Mouse (Mus musculus) limb, embryonic 12.5 days (tissue): Measurements from ENCODE around the gene Map3k14. TPM values are rescaled to one million over a fixed set of nuclear protein-coding genes. Genes with fewer than 3 reads are reported as not detected.

Source experiments
- ATAC-seq: fragments of 200-750 bp; cut with Nextera tagmentation; 2 replicates; pipeline ENCODE4 v1.8.0; 2017; ENCODE audit warnings: low read depth, moderate TSS enrichment; ENCODE audit not compliant: insufficient number of reproducible peaks, insufficient read depth, low FRiP score, low TSS enrichment
- H3K27ac ChIP-seq: fragments of 300-500 bp; sonication (generic); 2 replicates; pipeline ENCODE4 v1.5.1; 2016; ENCODE audit warnings: mild to moderate bottlenecking, moderate library complexity
- H3K27me3 ChIP-seq: fragments of 300-500 bp; sonication (generic); 2 replicates; pipeline ENCODE4 v1.6.1; 2016; ENCODE audit warnings: mild to moderate bottlenecking, moderate library complexity
- H3K36me3 ChIP-seq: fragments of 300-500 bp; sonication (generic); 2 replicates; pipeline ENCODE4 v1.6.1; 2016; ENCODE audit warnings: mild to moderate bottlenecking, moderate library complexity
- H3K4me1 ChIP-seq: fragments of 300-500 bp; sonication (generic); replicated peaks from 2 replicates; pipeline ENCODE4 v1.6.1; 2016
- H3K4me2 ChIP-seq: fragments of 300-500 bp; sonication (generic); 2 replicates; pipeline ENCODE4 v1.6.1; 2016; ENCODE audit warnings: mild to moderate bottlenecking, moderate library complexity
- H3K4me3 ChIP-seq: fragments of 300-500 bp; sonication (generic); replicated peaks from 2 replicates; pipeline ENCODE4 v1.5.1; 2016; ENCODE audit warnings: mild to moderate bottlenecking
- H3K9ac ChIP-seq: fragments of 300-500 bp; sonication (generic); replicated peaks from 2 replicates; pipeline ENCODE4 v1.6.1; 2016; ENCODE audit warnings: mild to moderate bottlenecking, moderate library complexity
- H3K9me3 ChIP-seq: fragments of 300-500 bp; sonication (generic); 2 replicates; pipeline ENCODE4 v1.6.1; 2016; ENCODE audit warnings: mild to moderate bottlenecking, moderate library complexity
- WGBS: fragments of 180-500 bp; shearing (Covaris S2); methylation state at CpG from one replicate; pipeline ENCODE4 v1.1.7; 2016; 5-methylcytosine and 5-hydroxymethylcytosine counted together
- polyA plus RNA-seq: library from polyadenylated mRNA; unstranded; fragments of >200 nt; fragmentation: Nextera tagmentation; extraction: Ambion mirVana; gene quantifications from 2 replicates; pipeline ENCODE4 v1.2.1, GENCODE M21; 2016

Gene Map3k14
- polyA plus RNA-seq, result 4.2 and 4.7 TPM in 2 replicates

DNA sequence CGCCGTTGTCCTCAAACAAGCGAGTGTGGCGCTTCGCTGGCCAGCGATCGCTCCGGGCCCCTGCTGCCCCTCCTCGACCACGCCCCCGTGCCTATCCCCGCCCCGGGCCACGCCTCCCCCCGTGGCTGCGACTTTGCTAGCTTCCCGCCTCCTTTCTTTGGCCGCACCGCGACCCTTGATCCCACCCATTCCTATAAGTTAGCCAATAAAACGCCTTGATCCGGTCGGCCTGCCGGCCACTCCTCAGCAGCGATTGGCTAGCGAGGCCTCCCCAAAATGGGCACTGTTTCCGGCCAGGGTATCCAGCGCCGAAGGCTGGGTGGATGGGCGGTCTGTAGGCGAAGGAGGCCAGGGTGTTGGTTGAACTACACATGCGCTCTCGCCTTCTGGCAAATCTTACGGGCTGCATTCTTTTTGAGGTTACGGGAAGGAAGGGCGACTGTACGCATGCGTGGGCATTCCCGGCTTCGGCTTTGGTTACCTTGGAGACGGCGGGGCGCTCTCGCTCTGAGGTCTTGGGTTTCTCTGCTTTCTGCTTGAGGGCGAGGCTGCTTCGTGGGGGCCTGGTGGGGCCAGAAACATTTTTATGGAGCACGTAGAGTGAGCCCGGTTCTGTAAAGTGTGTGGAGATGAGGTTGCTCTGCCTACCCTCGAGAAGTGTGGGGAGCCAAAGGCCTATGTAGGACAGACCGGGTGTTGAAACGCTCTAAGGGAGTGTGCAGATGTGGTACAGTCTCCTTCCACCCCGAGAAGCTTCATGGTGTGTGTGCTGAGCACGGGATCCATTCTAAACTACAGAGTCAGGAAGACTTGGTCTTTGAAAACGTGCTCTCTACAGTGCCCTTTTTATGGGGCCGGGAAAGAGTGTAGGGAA, at the start of gene Map3k14:
Gene Map3k14, minus strand, starts transcription at position 127 of the 874 bp plus-strand sequence.
- Histone ChIP-seq H3K27me3 (no peaks in the 10 kb centered on the region), H3K27ac (peak within 1 kb of the TSS; percentile 83), H3K4me2 (peak within 1 kb of the TSS; percentile 88), H3K36me3 (no peaks in the 10 kb centered on the region), H3K9ac (peak within 1 kb of the TSS; percentile 75), H3K9me3 (no peaks in the 10 kb centered on the region), H3K4me1 (peaks cover 34% of the 10 kb centered on the region), H3K4me3 (peak within 1 kb of the TSS; percentile 65)
- WGBS, result 1% methylated on average over 55 of the region's 55 CpGs
- peak; percentile 99 for ATAC-seq

DNA sequence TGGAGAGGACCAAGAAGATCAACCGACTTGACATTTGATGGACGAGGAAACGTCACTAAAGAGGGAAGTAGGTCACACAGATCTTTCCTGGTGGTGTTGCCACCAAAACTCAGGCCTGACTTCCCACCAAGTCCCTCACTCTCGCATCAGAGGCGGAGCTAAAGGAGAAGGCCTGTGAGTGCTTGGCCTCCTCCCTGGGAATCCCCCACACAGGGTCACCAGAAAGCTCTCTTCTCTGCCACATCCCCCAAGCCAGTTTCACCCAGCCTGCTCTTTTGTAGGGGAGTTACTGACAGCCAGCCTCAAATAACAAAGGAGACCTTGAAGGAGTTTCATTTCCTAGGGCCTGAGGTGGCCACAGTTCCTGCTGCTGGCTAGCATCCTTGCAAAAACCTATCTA, 48.1 kb upstream of the Map3k14 start:
- Histone ChIP-seq H3K4me3 (no peak overlapping the region), H3K27me3 (no peaks in the 10 kb centered on the region), H3K36me3 (no peaks in the 10 kb centered on the region), H3K9me3 (no peaks in the 10 kb centered on the region), H3K4me1 (peaks cover 9% of the 10 kb centered on the region), H3K27ac (no peak overlapping the region), H3K4me2 (no peak overlapping the region), H3K9ac (no peak overlapping the region)
- WGBS, result 77% methylated on average over 5 of the region's 5 CpGs
- no peak for ATAC-seq

DNA sequence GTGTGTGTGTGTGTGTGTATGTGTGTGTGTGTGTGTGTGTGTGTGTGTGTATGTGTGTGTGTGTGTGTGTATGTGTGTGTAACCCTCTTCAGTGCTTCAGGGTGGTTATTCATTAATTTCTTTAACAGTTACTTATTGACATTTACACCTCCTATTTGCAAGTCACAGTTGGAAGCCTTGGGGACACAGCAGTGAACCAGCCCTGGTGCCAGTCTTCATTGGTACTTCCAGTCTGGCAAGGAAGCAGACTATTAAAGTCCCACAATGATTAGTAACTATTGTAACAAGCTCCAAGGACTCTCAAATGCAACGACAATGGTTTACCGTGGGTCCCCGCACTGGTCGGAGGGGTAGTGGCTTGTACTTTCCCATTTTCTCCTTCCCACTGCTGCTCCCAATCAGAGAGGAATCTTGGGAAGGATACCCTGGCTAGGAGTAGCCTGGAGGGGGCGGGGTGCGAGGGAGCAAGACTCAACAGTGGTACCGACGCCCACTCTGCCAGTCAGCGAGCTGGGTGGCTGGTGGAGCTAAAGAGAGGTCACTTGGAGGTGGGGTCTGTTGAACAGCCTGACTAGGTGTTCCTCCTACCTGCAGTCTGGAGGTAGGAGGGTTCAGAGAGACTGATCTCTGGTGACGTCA, 47.6 kb upstream of the Map3k14 start:
- no peaks in the 10 kb centered on the region for H3K27me3 ChIP-seq
- ATAC-seq, result no peak
- no peak overlapping the region for H3K27ac ChIP-seq
- H3K4me3 ChIP-seq, result no peak overlapping the region
- no peak overlapping the region for H3K9ac ChIP-seq
- H3K4me2 ChIP-seq, result no peak overlapping the region
- H3K9me3 ChIP-seq, result no peaks in the 10 kb centered on the region
- H3K4me1 ChIP-seq, result peaks cover 9% of the 10 kb centered on the region
- 70% methylated on average over 10 of the region's 10 CpGs for WGBS
- no peaks in the 10 kb centered on the region for H3K36me3 ChIP-seq

DNA sequence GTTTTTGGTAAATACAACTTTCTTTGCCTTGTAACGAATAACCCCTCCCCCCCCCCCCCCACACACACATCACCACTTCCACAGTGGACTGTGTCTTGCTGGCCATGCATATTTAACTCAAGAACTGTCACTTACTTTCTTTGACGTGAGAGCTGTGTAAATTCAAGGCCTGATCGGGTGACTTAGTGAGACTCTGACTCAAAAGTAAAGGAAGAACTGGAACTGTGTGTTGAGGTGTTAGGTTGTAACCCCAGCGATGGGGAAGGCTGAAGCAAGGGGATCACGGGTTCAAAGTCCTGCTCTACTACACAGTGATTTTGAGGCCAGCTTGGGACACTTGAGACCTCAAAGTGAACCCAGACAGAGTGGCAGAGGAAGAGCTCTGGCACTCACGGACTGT, 46.3 kb upstream of the Map3k14 start:
- no peak for ATAC-seq
- H3K27me3 ChIP-seq, result no peaks in the 10 kb centered on the region
- WGBS, result 76% methylated on average over 6 of the region's 6 CpGs
- H3K9ac ChIP-seq, result no peak overlapping the region
- no peak overlapping the region for H3K27ac ChIP-seq
- H3K4me2 ChIP-seq, result no peak overlapping the region
- no peaks in the 10 kb centered on the region for H3K9me3 ChIP-seq
- H3K36me3 ChIP-seq, result no peaks in the 10 kb centered on the region
- H3K4me1 ChIP-seq, result peaks cover 9% of the 10 kb centered on the region
- H3K4me3 ChIP-seq, result no peak overlapping the region

DNA sequence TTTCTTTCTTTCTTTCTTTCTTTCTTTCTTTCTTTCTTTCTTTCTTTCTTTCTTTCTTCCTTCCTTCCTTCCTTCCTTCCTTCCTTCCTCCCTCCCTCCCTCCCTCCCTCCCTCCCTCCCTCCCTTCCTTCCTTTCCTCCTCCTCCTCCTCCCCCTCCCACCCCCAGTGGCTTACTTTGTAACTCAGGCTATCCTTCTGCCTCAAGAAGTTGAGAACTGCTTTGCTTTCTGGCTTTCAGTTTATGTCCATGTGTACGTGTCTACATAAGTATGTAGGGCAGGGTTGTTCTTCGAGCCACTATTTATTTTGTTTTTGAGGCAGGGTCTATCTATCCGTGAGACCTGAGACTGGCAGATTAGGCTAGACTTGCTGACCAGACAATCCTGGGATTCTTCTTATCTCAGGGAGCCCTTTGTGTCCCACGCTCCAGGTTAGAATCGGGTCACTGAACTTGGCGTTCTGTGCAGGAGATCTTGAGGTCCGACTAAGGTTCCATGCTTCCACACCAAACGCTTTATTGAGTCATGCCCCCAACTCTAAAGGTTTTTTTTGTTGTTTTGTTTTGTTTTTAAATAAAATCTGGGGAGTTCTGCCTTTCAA, 45.5 kb upstream of the Map3k14 start:
- Histone ChIP-seq H3K27me3 (no peaks in the 10 kb centered on the region), H3K9ac (no peak overlapping the region), H3K27ac (peak overlapping the region; percentile 9; the same call in 1 of the 2 replicates), H3K4me1 (peaks cover 9% of the 10 kb centered on the region), H3K4me3 (no peak overlapping the region), H3K4me2 (peak overlapping the region; percentile 75; the same call in 1 of the 2 replicates), H3K36me3 (no peaks in the 10 kb centered on the region), H3K9me3 (no peaks in the 10 kb centered on the region)
- WGBS, result 68% methylated on average over 8 of the region's 8 CpGs
- no peak for ATAC-seq

DNA sequence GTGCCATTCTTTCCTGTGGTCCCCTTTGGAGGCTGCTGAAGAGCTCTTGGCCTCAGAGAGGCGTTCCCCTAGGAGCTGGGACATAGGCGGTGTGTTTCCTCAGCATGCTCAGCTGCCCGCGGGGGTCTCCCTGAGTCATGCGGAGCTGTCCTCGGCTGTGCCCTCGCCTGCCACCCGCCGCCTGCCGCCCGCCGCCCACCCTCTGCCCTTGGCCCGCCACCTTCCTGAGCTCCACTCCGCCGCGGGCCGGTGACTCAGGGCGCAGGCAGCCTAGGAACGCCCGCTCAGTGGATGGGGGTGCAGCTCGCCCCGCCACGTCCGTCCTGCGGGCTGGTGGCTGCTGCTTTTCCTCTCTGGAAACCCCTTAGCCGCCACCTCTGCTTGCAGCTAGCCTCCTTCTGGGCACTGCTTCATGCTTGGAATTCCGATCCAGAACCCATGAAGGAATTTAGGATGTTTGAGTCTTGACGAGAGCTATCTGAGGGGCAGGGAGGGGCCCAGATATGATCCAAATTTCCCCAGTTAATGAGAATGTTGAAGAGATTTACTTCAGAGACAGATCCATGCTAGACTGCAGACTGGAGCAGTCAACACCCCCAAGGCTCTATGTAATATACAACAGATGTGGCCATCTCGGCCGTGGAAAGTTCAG, 44.8 kb upstream of the Map3k14 start:
- under 1% methylated on average over 30 of the region's 30 CpGs for WGBS
- Histone ChIP-seq H3K4me1 (peaks cover 9% of the 10 kb centered on the region), H3K27me3 (no peaks in the 10 kb centered on the region), H3K4me3 (peak overlapping the region; percentile 39), H3K9me3 (no peaks in the 10 kb centered on the region), H3K36me3 (no peaks in the 10 kb centered on the region), H3K4me2 (peak overlapping the region; percentile 75), H3K9ac (peak overlapping the region; percentile 62), H3K27ac (peak overlapping the region; percentile 88)
- ATAC-seq, result peak; percentile 66

DNA sequence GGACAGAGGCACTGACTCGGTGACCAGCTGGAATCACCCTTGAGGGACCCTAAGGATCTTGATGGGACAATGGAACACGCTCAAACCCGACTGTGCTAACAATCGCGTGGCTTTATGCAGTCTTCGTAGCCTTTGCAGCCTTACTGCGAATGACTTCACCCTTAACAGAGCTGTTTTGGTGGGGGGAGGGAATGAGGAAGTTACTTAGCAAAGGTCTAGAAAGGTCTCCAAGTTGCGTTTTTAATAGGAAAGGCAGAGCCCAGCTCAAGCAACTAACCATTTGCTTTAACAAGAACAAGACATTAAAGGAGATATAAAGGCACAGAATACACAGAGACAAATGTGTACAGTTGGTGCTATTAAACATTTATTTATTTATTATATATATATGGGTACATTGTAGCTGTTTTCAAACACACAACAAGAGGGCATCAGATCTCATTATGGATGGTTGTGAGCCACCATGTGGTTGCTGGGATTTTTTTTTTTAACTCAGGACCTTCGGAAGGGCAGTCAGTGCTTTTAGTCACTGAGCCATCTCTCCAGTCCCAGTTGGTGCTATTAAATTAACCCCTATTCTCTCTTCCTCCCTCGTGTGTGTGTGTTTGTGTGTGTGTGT, 42.8 kb upstream of the Map3k14 start:
- Histone ChIP-seq H3K36me3 (no peaks in the 10 kb centered on the region), H3K4me1 (peaks cover 9% of the 10 kb centered on the region), H3K9me3 (no peaks in the 10 kb centered on the region), H3K27me3 (no peaks in the 10 kb centered on the region), H3K9ac (no peak overlapping the region), H3K4me3 (no peak overlapping the region), H3K4me2 (no peak overlapping the region), H3K27ac (no peak overlapping the region)
- no peak for ATAC-seq
- 73% methylated on average over 10 of the region's 10 CpGs for WGBS

DNA sequence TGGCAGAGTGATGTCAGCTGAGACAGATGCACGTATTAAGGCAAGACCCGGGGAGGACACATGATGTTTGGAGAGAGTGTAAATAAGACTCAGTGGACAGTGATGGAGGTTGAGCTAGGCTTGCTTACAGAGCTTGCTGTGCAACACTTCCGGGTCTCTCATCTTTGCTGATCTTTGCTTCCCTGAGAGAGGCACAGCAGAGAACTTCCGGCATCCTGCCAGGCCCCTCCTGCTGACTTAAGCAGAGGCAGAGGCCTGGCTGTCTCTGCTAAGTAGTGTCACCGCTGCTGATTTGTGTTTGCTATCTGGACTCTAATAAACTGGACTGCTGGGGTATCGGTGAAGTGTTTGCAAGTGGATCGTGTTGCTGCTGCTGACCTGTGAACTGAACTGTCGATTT, 40.6 kb upstream of the Map3k14 start:
- H3K4me3 ChIP-seq, result no peak overlapping the region
- no peak for ATAC-seq
- H3K36me3 ChIP-seq, result no peaks in the 10 kb centered on the region
- H3K27me3 ChIP-seq, result no peaks in the 10 kb centered on the region
- H3K4me1 ChIP-seq, result peaks cover 9% of the 10 kb centered on the region
- H3K27ac ChIP-seq, result no peak overlapping the region
- no peaks in the 10 kb centered on the region for H3K9me3 ChIP-seq
- H3K9ac ChIP-seq, result no peak overlapping the region
- WGBS, result 54% methylated on average over 8 of the region's 8 CpGs
- no peak overlapping the region for H3K4me2 ChIP-seq

DNA sequence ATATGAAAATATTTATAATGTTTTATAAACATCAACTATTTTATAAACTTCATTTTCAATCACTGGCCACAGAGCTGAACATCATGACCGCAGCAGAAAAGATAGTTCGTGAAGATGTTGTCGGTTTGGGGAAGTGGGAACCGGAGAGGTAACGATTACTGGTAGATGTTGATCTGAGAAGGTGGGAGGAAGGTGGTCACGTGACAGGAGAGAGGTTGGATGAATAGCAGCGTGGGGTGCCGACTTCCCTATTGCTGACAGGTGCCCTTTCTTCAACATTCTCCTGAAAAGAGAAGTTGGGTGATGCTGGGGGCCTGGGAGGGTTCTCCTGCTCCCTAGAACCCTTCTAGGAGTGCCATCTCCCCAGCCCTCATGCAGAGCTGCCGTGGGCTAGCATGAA, 37.3 kb upstream of the Map3k14 start:
- no peaks in the 10 kb centered on the region; the same call in 1 of the 2 replicates for H3K4me1 ChIP-seq
- no peak for ATAC-seq
- H3K27ac ChIP-seq, result no peak overlapping the region
- H3K9me3 ChIP-seq, result 0 out of 2 replicates have a peak, but pooled peaks cover 4% of the 10 kb centered on the region
- H3K36me3 ChIP-seq, result no peaks in the 10 kb centered on the region
- H3K9ac ChIP-seq, result no peak overlapping the region
- WGBS, result 85% methylated on average over 9 of the region's 9 CpGs
- H3K4me3 ChIP-seq, result no peak overlapping the region
- H3K4me2 ChIP-seq, result no peak overlapping the region
- no peaks in the 10 kb centered on the region for H3K27me3 ChIP-seq

DNA sequence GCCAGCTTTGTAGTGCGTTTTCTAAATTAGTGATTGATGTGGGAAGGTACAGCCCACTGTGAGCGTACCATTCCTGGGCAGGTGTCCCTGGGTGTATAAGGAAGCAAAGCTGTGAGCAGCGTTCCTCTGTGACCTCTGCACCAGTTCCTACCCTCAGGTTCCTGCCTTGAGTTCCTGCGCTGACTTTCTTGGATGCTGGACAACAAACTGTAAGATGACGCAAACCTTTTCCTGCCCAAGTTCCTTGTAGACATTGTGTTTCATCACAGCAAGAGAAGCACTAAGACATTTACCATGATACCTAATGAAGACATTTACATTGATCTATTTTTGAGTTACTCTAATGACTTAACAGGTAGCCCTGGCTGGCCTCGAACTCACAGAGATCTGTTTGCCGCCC, 27.5 kb upstream of the Map3k14 start:
- Histone ChIP-seq H3K27me3 (no peaks in the 10 kb centered on the region), H3K9me3 (no peaks in the 10 kb centered on the region), H3K36me3 (no peaks in the 10 kb centered on the region), H3K9ac (no peak overlapping the region), H3K4me2 (no peak overlapping the region), H3K4me1 (peaks cover 17% of the 10 kb centered on the region), H3K4me3 (no peak overlapping the region), H3K27ac (no peak overlapping the region)
- no peak for ATAC-seq
- 91% methylated on average over 7 of the region's 7 CpGs for WGBS
